Mouse (Mus musculus): Measurements from ENCODE around the gene Nek1. TPM values are rescaled to one million over a fixed set of nuclear protein-coding genes. Genes with fewer than 3 reads are reported as not detected.

Gene Nek1
- total RNA-seq, 2 experiments from 2014 or later: 29.9 to 31.8 TPM

- H3K27ac ChIP-seq: peak overlapping the region; percentile 91
- intact Hi-C loops (cut with DNase I): loop anchor here (1.0 to 5.0 kb wide), 3 partner anchors 10 to 494 kb away; partner anchors contain the start of genes Cbr4, Clcn3 and Sh3rf1
- no peak for TF ChIP-seq CTCF (IDR thresholded peaks at IDR 0.05)
Observed at GRCm38 (mm10) chr8:60993639-60993986, 618 bp downstream of the Nek1 start.

GRCm38 (mm10) chr8:60996468-60996867 is 3.5 kb downstream of the Nek1 start:
- intact Hi-C loops (cut with DNase I): no loop called here
- no peak overlapping the region for H3K27ac ChIP-seq
- no peak overlapping the region for H3K4me3 ChIP-seq
- no peak for TF ChIP-seq CTCF (IDR thresholded peaks at IDR 0.05)
- no peak for DNase-seq (ENCODE audit: extremely low spot score in 1 of 2, low spot score in 2 of 2)

More at GRCm38 (mm10) chr8:60993639-60993986, 618 bp downstream of the Nek1 start:
- DNase-seq (ENCODE audit: extremely low spot score in 1 of 2, low spot score in 2 of 2): no peak
- peak overlapping the region; percentile 82 for H3K4me3 ChIP-seq

- intact Hi-C loops (cut with DNase I): loop anchor here (10.0 kb wide), 2 partner anchors 473 to 537 kb away; partner anchors contain the start of genes Aadat and Gm10283
- DNase-seq (ENCODE audit: extremely low spot score in 1 of 2, low spot score in 2 of 2): peak; percentile 52 to 59
- no peak overlapping the region for H3K4me3 ChIP-seq
- TF ChIP-seq CTCF (IDR thresholded peaks at IDR 0.05): peak; percentile 91
- H3K27ac ChIP-seq: no peak overlapping the region
Observed at GRCm38 (mm10) chr8:61041951-61042350, 49.0 kb downstream of the Nek1 start.

GRCm38 (mm10) chr8:61043874-61044273 is 50.9 kb downstream of the Nek1 start:
- no peak for TF ChIP-seq CTCF (IDR thresholded peaks at IDR 0.05)
- no peak overlapping the region for H3K4me3 ChIP-seq
- no peak for DNase-seq (ENCODE audit: extremely low spot score in 1 of 2, low spot score in 2 of 2)
- no peak overlapping the region for H3K27ac ChIP-seq
- intact Hi-C loops (cut with DNase I): loop anchor here (10.0 kb wide), 2 partner anchors 471 to 539 kb away; partner anchors contain the start of genes Aadat and Gm10283

GRCm38 (mm10) chr8:61046816-61047215 is 53.8 kb downstream of the Nek1 start:
- Histone ChIP-seq H3K4me3 (no peak overlapping the region), H3K27ac (no peak overlapping the region)
- DNase-seq (ENCODE audit: extremely low spot score in 1 of 2, low spot score in 2 of 2): no peak
- no peak for TF ChIP-seq CTCF (IDR thresholded peaks at IDR 0.05)
- intact Hi-C loops (cut with DNase I): loop anchor here (10.0 kb wide), 2 partner anchors 468 to 542 kb away; partner anchors contain the start of genes Aadat and Gm10283

GRCm38 (mm10) chr8:61053017-61053416 is 60.0 kb downstream of the Nek1 start:
- no peak for DNase-seq (ENCODE audit: extremely low spot score in 1 of 2, low spot score in 2 of 2)
- TF ChIP-seq CTCF (IDR thresholded peaks at IDR 0.05): no peak
- intact Hi-C loops (cut with DNase I): no loop called here
- Histone ChIP-seq H3K27ac (no peak overlapping the region), H3K4me3 (no peak overlapping the region)

GRCm38 (mm10) chr8:61054313-61054712 is 61.3 kb downstream of the Nek1 start:
- intact Hi-C loops (cut with DNase I): no loop called here
- H3K4me3 ChIP-seq: no peak overlapping the region
- DNase-seq (ENCODE audit: extremely low spot score in 1 of 2, low spot score in 2 of 2): no peak
- no peak overlapping the region for H3K27ac ChIP-seq
- TF ChIP-seq CTCF (IDR thresholded peaks at IDR 0.05): no peak

GRCm38 (mm10) chr8:61056997-61057396 is 64.0 kb downstream of the Nek1 start:
- intact Hi-C loops (cut with DNase I): no loop called here
- no peak for DNase-seq (ENCODE audit: extremely low spot score in 1 of 2, low spot score in 2 of 2)
- Histone ChIP-seq H3K27ac (no peak overlapping the region), H3K4me3 (no peak overlapping the region)
- TF ChIP-seq CTCF (IDR thresholded peaks at IDR 0.05): no peak

- DNase-seq (ENCODE audit: extremely low spot score in 1 of 2, low spot score in 2 of 2): no peak
- intact Hi-C loops (cut with DNase I): no loop called here
- TF ChIP-seq CTCF (IDR thresholded peaks at IDR 0.05): peak; percentile 42
- no peak overlapping the region for H3K27ac ChIP-seq
- H3K4me3 ChIP-seq: no peak overlapping the region
Observed at GRCm38 (mm10) chr8:61059143-61059542, 66.1 kb downstream of the Nek1 start.

GRCm38 (mm10) chr8:61060412-61060811 is 67.4 kb downstream of the Nek1 start:
- H3K27ac ChIP-seq: no peak overlapping the region
- DNase-seq (ENCODE audit: extremely low spot score in 1 of 2, low spot score in 2 of 2): no peak
- H3K4me3 ChIP-seq: no peak overlapping the region
- intact Hi-C loops (cut with DNase I): no loop called here
- TF ChIP-seq CTCF (IDR thresholded peaks at IDR 0.05): no peak

GRCm38 (mm10) chr8:61075059-61075458 is 82.1 kb downstream of the Nek1 start:
- TF ChIP-seq CTCF (IDR thresholded peaks at IDR 0.05): peak; percentile 53
- intact Hi-C loops (cut with DNase I): loop anchor here (1.0 to 5.0 kb wide), 3 partner anchors 405 to 442 kb away; no protein-coding TSS in a partner anchor
- no peak overlapping the region for H3K4me3 ChIP-seq
- no peak overlapping the region for H3K27ac ChIP-seq
- no peak for DNase-seq (ENCODE audit: extremely low spot score in 1 of 2, low spot score in 2 of 2)

- intact Hi-C loops (cut with DNase I): no loop called here
- no peak for TF ChIP-seq CTCF (IDR thresholded peaks at IDR 0.05)
- H3K27ac ChIP-seq: no peak overlapping the region
- DNase-seq (ENCODE audit: extremely low spot score in 1 of 2, low spot score in 2 of 2): no peak
- no peak overlapping the region for H3K4me3 ChIP-seq
Observed at GRCm38 (mm10) chr8:61110496-61110895, 117.5 kb downstream of the Nek1 start.

- intact Hi-C loops (cut with DNase I): no loop called here
- Histone ChIP-seq H3K27ac (no peak overlapping the region), H3K4me3 (no peak overlapping the region)
- no peak for DNase-seq (ENCODE audit: extremely low spot score in 1 of 2, low spot score in 2 of 2)
- TF ChIP-seq CTCF (IDR thresholded peaks at IDR 0.05): no peak
Observed at GRCm38 (mm10) chr8:61111940-61112339, 118.9 kb downstream of the Nek1 start.

All from left cerebral cortex, adult 2 months (tissue).